Mouse (Mus musculus) spleen, postnatal 10 days (tissue): ENCODE measurements around the gene Bmp2.
A peak's percentile ranks its signal among the peaks of the same experiment; 100 is the strongest.

Experiments used
- DNase-seq, 2 experiments: peaks; one replicate each; pipeline ENCODE4 v3.0.0; 2021 to 2022; ENCODE audit warnings: low spot score in 2 of 2

Gene Bmp2

GRCm38 (mm10) chr2:133552031-133552841 is at the start of gene Bmp2:
Bmp2 (plus strand) TSS chr2:133552159.
- DNase-seq = peak in 1 of 2 experiments; percentile 24

GRCm38 (mm10) chr2:133505678-133506077 is 46.3 kb upstream of the Bmp2 start:
- no peak for DNase-seq

GRCm38 (mm10) chr2:133507045-133507444 is 44.9 kb upstream of the Bmp2 start:
- DNase-seq = no peak

GRCm38 (mm10) chr2:133509141-133509540 is 42.8 kb upstream of the Bmp2 start:
- no peak for DNase-seq

GRCm38 (mm10) chr2:133511011-133511779 is 40.8 kb upstream of the Bmp2 start:
- DNase-seq = no peak

GRCm38 (mm10) chr2:133516331-133517046 is 35.5 kb upstream of the Bmp2 start:
- no peak for DNase-seq

- no peak for DNase-seq
Measured at GRCm38 (mm10) chr2:133517867-133518266, 34.1 kb upstream of the Bmp2 start.

- no peak for DNase-seq
Measured at GRCm38 (mm10) chr2:133521193-133521592, 30.8 kb upstream of the Bmp2 start.

GRCm38 (mm10) chr2:133522121-133522520 is 29.8 kb upstream of the Bmp2 start:
- DNase-seq = no peak

GRCm38 (mm10) chr2:133525621-133526181 is 26.3 kb upstream of the Bmp2 start:
- no peak for DNase-seq

- DNase-seq = no peak
Measured at GRCm38 (mm10) chr2:133529396-133529795, 22.6 kb upstream of the Bmp2 start.

GRCm38 (mm10) chr2:133533073-133533472 is 18.9 kb upstream of the Bmp2 start:
- DNase-seq = no peak

GRCm38 (mm10) chr2:133535481-133535880 is 16.5 kb upstream of the Bmp2 start:
- DNase-seq = no peak

- DNase-seq = no peak
Measured at GRCm38 (mm10) chr2:133536812-133537211, 15.1 kb upstream of the Bmp2 start.

- DNase-seq = no peak
Measured at GRCm38 (mm10) chr2:133540702-133541101, 11.3 kb upstream of the Bmp2 start.

- peak in 1 of 2 experiments; percentile 23 for DNase-seq
Measured at GRCm38 (mm10) chr2:133550238-133550682, 1.7 kb upstream of the Bmp2 start.

GRCm38 (mm10) chr2:133552842-133553465 is 995 bp downstream of the Bmp2 start:
- no peak for DNase-seq

GRCm38 (mm10) chr2:133553911-133554285 is 1.9 kb downstream of the Bmp2 start:
- no peak for DNase-seq

- peak in 1 of 2 experiments; percentile 22 for DNase-seq
Measured at GRCm38 (mm10) chr2:133554286-133555021, 2.5 kb downstream of the Bmp2 start.

GRCm38 (mm10) chr2:133564248-133564886 is 12.4 kb downstream of the Bmp2 start:
- DNase-seq = no peak
